ENCODE assay signal across 22 mouse cellular contexts in the genomic region with DNA sequence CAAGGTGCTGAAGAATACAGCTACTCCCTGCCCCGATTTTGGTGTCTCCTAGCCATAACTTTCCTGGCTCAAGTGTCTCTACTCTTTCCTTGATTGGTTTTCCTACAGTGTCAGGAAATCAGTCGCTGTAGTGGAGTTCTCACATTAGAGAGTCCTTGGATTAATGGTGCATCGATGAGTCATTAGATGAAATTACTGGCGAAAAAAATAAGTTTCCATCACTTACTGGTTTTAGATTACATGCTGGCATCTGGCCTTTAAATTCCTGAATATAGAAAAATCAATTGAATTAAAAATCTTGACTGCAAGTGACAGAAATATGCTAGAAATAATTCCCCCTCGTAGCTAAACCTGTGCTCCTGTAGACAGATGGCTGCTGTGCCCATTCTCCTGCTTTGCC.
DNase-seq lines count a peak whose midpoint lies in the region; ATAC-seq and TF ChIP-seq lines count a peak whose summit lies in the region.
"Had no signal": no experiment of that assay in that cellular context is flagged by ENCODE, and none has a peak within 500 bp of the region (broad histone marks: within the 10 kb centered on the region; RNA-seq: fewer than 3 reads in every experiment).

No protein-coding gene starts in this region.

- no peak for TF ChIP-seq POLR2A in myocyte (IDR thresholded peaks at IDR 0.05; ENCODE audit: insufficient read length, low read depth)

- H3K9me3 ChIP-seq in forebrain, embryonic 13.5 days (replicated peaks) = no peaks in the 10 kb centered on the region
- H3K9me3 ChIP-seq in forebrain, embryonic 12.5 days = no peaks in the 10 kb centered on the region
- no peaks in the 10 kb centered on the region for H3K9me3 ChIP-seq in forebrain, embryonic 15.5 days
- H3K9me3 ChIP-seq in forebrain, embryonic 11.5 days (ENCODE audit: control insufficient read depth, low read length) = no peaks in the 10 kb centered on the region; the same call in 1 of the 2 replicates
- H3K9me3 ChIP-seq: embryonic facial prominence, embryonic 13.5 days; embryonic facial prominence, embryonic 15.5 days had no signal

- DNase-seq in forebrain, embryonic 11.5 days (ENCODE audit: low spot score) = no peak
- DNase-seq in NIH3T3 (ENCODE audit: low read depth) = peak; percentile 64
- no peak for DNase-seq in right cerebral cortex, postnatal 10 days (ENCODE audit: low spot score in 2 of 2)
- no peak for DNase-seq in kidney, postnatal 25 days
- DNase-seq: adrenal gland, adult 2 months; adrenal gland, postnatal 10 days; adrenal gland, postnatal 25 days; cerebellum, adult 11 months; cerebellum, adult 18-20 months; cerebellum, adult 8-10 months; cerebellum, adult 9-11 months; cerebellum, postnatal 14 days; cerebellum, postnatal 36 days; embryo, embryonic 11 days; forebrain, postnatal 0 days had no signal

- no peaks in the 10 kb centered on the region for H3K36me3 ChIP-seq in forebrain, embryonic 13.5 days (ENCODE audit: poor library complexity, severe bottlenecking)
- H3K36me3 ChIP-seq in forebrain, embryonic 12.5 days (replicated peaks) = no peaks in the 10 kb centered on the region
- H3K36me3 ChIP-seq in forebrain, embryonic 15.5 days = no peaks in the 10 kb centered on the region
- no peaks in the 10 kb centered on the region for H3K36me3 ChIP-seq in forebrain, embryonic 11.5 days (ENCODE audit: control insufficient read depth, insufficient read depth, low read length)
- H3K36me3 ChIP-seq in myocyte (ENCODE audit: control insufficient read depth, insufficient read depth) = no peaks in the 10 kb centered on the region
- H3K36me3 ChIP-seq: embryonic facial prominence, embryonic 13.5 days; embryonic facial prominence, embryonic 15.5 days had no signal

- no peak overlapping the region for H3K4me2 ChIP-seq in forebrain, embryonic 13.5 days
- H3K4me2 ChIP-seq in forebrain, embryonic 12.5 days = no peak overlapping the region
- no peak overlapping the region for H3K4me2 ChIP-seq in forebrain, embryonic 15.5 days (replicated peaks)
- H3K4me2 ChIP-seq in forebrain, embryonic 11.5 days (ENCODE audit: low read depth, low read length, severe bottlenecking) = no peak overlapping the region
- peak overlapping the region; percentile 9 for H3K4me2 ChIP-seq in myocyte (ENCODE audit: low read depth)
- H3K4me2 ChIP-seq: embryonic facial prominence, embryonic 13.5 days; embryonic facial prominence, embryonic 15.5 days had no signal

- H3K4me3 ChIP-seq in forebrain, embryonic 13.5 days = no peak overlapping the region
- no peak overlapping the region for H3K4me3 ChIP-seq in forebrain, embryonic 12.5 days (replicated peaks)
- no peak overlapping the region for H3K4me3 ChIP-seq in forebrain, embryonic 15.5 days
- no peak overlapping the region for H3K4me3 ChIP-seq in forebrain, embryonic 11.5 days (ENCODE audit: low read depth, low read length)
- no peak overlapping the region for H3K4me3 ChIP-seq in myocyte
- H3K4me3 ChIP-seq: embryonic facial prominence, embryonic 13.5 days; embryonic facial prominence, embryonic 15.5 days; erythroblast, embryonic 14.5 days had no signal

- 85% methylated on average over 5 of the region's 5 CpGs for WGBS in forebrain, embryonic 13.5 days
- WGBS in forebrain, embryonic 12.5 days = 89% methylated on average over 5 of the region's 5 CpGs
- 69% methylated on average over 5 of the region's 5 CpGs for WGBS in forebrain, embryonic 15.5 days
- 86% methylated on average over 5 of the region's 5 CpGs for WGBS in forebrain, embryonic 11.5 days

- no peak overlapping the region for H3K9ac ChIP-seq in forebrain, embryonic 13.5 days
- no peak overlapping the region for H3K9ac ChIP-seq in forebrain, embryonic 12.5 days
- no peak overlapping the region for H3K9ac ChIP-seq in forebrain, embryonic 15.5 days (replicated peaks)
- no peak overlapping the region for H3K9ac ChIP-seq in forebrain, embryonic 11.5 days (ENCODE audit: low read length)
- H3K9ac ChIP-seq: embryonic facial prominence, embryonic 13.5 days; embryonic facial prominence, embryonic 15.5 days; forebrain, postnatal 0 days had no signal

- no peak for ATAC-seq in forebrain, embryonic 13.5 days
- no peak for ATAC-seq in forebrain, embryonic 12.5 days (ENCODE audit: low FRiP score)
- no peak for ATAC-seq in forebrain, embryonic 15.5 days (replicated peaks)
- ATAC-seq in forebrain, embryonic 11.5 days (replicated peaks; ENCODE audit: low FRiP score) = no peak
- ATAC-seq: forebrain, postnatal 0 days had no signal

- H3K79me2 ChIP-seq in myocyte (ENCODE audit: control insufficient read depth, insufficient read depth) = no peaks in the 10 kb centered on the region

- H3K27ac ChIP-seq in forebrain, embryonic 13.5 days = 0 out of 2 replicates have a peak overlapping the region, but pooled peaks have one; percentile 71
- H3K27ac ChIP-seq in forebrain, embryonic 12.5 days = no peak overlapping the region
- H3K27ac ChIP-seq in forebrain, embryonic 15.5 days (replicated peaks) = peak overlapping the region; percentile 68
- H3K27ac ChIP-seq in forebrain, embryonic 11.5 days (ENCODE audit: low read depth, low read length) = no peak overlapping the region
- H3K27ac ChIP-seq: embryonic facial prominence, embryonic 13.5 days; embryonic facial prominence, embryonic 15.5 days had no signal

- no peak overlapping the region for H3ac ChIP-seq in myocyte (ENCODE audit: control insufficient read depth, insufficient read length)

- H3K4me1 ChIP-seq in forebrain, embryonic 13.5 days = peaks cover 72% of the 10 kb centered on the region
- peaks cover 57% of the 10 kb centered on the region for H3K4me1 ChIP-seq in forebrain, embryonic 12.5 days
- peaks cover 80% of the 10 kb centered on the region for H3K4me1 ChIP-seq in forebrain, embryonic 15.5 days
- peaks cover 12% of the 10 kb centered on the region; the same call in 1 of the 2 replicates for H3K4me1 ChIP-seq in forebrain, embryonic 11.5 days (replicated peaks; ENCODE audit: control insufficient read depth, insufficient read depth, low read length)

- H3K27me3 ChIP-seq in forebrain, embryonic 13.5 days = no peaks in the 10 kb centered on the region
- no peaks in the 10 kb centered on the region for H3K27me3 ChIP-seq in forebrain, embryonic 12.5 days
- no peaks in the 10 kb centered on the region for H3K27me3 ChIP-seq in forebrain, embryonic 15.5 days
- no peaks in the 10 kb centered on the region for H3K27me3 ChIP-seq in forebrain, embryonic 11.5 days (ENCODE audit: control insufficient read depth, insufficient read depth, low read length)
- H3K27me3 ChIP-seq in myocyte (ENCODE audit: control insufficient read depth, insufficient read depth, insufficient read length) = no peaks in the 10 kb centered on the region
- H3K27me3 ChIP-seq: embryonic facial prominence, embryonic 13.5 days; embryonic facial prominence, embryonic 15.5 days had no signal

TF ChIP-seq in myocyte, 11 proteins besides CTCF, POLR2A, EP300 and RAD21:
- TF ChIP-seq E2F4 (IDR thresholded peaks at IDR 0.05; ENCODE audit: insufficient read depth) = no peak
- no peak for TF ChIP-seq POLR2AphosphoS2 (IDR thresholded peaks at IDR 0.05; ENCODE audit: insufficient read length, low read depth)
- no peak for TF ChIP-seq TCF12 (IDR thresholded peaks at IDR 0.05; ENCODE audit: insufficient read depth, poor library complexity, severe bottlenecking)

Comparison
In these comparisons a context has a peak if more than half of its experiments do, and no peak if none do; other contexts are left out.
1. H3K27ac ChIP-seq: peak in forebrain, embryonic 13.5 days (single experiment) and forebrain, embryonic 15.5 days (single experiment); none in forebrain, embryonic 12.5 days (single experiment) and forebrain, embryonic 11.5 days (single experiment).